Mouse (Mus musculus): ENCODE results near the gene Gpr179.

Gpr179 gene

DNA sequence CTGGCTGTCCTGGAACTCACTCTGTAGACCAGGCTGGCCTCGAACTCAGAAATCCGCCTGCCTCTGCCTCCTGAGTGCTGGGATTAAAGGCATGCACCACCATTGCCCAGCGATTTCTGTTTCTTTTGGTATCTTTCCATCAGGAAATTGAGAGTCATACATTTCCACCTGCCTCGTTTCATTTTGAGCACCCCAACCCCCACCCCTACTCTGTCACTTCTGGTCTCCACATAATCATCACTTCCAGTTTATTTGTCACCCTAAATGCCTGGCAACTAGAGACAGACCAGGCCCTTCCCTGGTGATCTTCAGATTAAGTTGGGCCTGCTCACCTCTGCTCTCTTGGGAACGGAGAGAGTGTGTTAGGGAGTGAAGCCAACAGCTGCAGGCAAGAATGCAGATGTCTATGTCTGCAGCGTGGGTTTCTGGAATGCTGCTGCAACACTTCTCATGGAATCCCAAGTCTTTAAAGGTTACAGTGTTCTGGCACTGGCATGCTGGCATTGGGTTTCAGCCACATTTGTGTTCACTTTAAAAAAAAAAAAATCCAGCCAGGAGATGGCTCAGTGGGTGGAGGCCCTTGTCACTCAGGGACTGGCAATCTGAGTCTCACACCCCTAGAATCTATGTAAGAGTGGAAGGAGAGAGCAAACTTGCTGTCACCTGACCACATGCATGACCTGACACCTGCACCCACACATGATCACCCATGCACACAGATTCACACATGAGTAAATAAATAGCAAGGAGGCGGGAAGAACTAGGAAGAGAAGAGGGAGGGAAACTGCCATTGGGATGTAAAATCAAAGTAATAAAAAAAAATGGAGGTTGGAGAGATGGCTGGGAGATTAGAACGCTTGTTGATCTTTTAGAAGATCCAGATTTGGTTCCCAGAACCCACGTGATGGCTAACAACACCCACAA, 65.8 kb downstream of the Gpr179 start:
- no peak for DNase-seq

DNA sequence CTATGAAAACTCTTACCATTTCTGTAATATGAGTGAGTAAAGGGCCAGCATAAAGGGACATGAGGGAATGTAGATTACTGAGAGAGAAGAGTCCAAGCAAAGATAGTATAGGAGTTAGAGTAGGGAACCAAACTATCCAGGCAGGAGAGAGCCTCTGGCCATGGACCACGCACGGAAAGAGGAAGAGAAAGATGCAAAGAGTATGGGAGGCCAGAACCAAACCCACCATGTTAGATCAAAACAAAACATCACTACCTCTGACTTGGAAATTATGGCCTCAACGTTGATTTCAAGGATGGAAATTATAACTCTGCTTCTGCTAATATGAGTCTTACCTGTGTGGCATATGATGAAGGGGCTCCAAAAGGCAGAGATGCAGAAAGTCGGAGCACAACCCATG, 67.0 kb downstream of the Gpr179 start:
- no peak for DNase-seq

DNA sequence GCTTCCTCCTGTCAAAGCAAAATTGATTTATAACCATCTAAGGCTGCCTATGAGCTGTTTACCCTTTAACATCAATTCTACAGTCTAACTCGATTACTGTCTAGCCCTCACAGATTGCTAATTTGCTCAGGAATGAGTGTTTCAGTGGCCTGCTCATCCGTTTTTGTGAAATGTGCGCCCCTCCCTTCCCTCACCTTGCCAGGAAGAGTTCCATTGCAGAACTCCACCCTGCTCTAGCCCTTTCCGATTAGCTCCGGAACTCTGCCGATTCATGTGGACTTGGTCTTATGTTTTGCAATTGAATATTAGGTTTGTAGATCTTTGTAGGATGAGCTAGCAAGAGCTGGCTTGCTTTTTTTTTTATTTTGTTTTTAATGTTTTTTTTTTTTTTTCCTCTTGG, 69.7 kb downstream of the Gpr179 start:
- DNase-seq, result no peak
